Mouse (Mus musculus) thymus, adult 2 months (tissue): ENCODE data around the gene Tcerg1l.

Experiments used
- CTCF ChIP-seq: fragments of 200-500 bp; IDR thresholded peaks from 2 replicates; pipeline ENCODE4 v1.5.1; 2012; ENCODE audit warnings: mild to moderate bottlenecking, control low read depth, low read length, moderate library complexity, borderline replicate concordance; ENCODE audit not compliant: control insufficient read depth, poor library complexity, insufficient read depth; ENCODE audit errors: extremely low read depth
- POLR2A ChIP-seq: fragments of 200-500 bp; IDR thresholded peaks from 2 replicates; pipeline ENCODE4 v1.6.1; 2012; ENCODE audit warnings: mild to moderate bottlenecking, low read length, control low read depth, moderate library complexity; ENCODE audit not compliant: control insufficient read depth, poor library complexity, insufficient read depth; ENCODE audit errors: extremely low read depth

- TF ChIP-seq CTCF (no peak), POLR2A (no peak)
Observed at GRCm38 (mm10) chr7:138242229-138242628, 155.3 kb downstream of the Tcerg1l start.
